Mouse (Mus musculus): ENCODE measurements around the gene Fam53b. TPM values are rescaled to one million over a fixed set of nuclear protein-coding genes. Genes with fewer than 3 reads are reported as not detected.
A peak's percentile ranks its signal among the peaks of the same experiment; 100 is the strongest.

The Fam53b gene
- polyA plus RNA-seq, 1 experiment from 2014 or later: 31.2 TPM

DNA sequence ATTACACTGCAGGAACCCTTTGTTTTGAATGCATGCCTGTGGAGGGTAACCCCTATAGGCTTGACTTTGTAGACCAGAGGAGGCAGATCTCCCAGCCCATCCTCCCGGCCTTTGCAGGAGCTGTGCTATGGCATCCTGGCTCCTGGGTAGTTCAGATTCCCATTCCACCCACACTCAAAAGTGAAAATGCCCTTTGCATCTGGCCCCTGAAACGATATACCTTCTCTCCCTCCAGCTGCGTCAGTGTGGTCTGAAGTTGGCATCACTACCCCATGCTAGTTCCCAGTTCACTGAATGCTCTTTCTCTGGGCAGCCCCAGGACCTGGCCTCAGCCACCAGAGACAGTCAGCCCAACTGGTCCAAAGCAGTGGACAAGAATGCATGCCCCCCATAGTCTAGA, 111.7 kb downstream of the Fam53b start:
- H3K4me1 ChIP-seq (ENCODE audit: insufficient read depth, low read depth, low read length): peaks cover 9% of the 10 kb centered on the region; the same call in 1 of the 2 replicates
- H3K36me3 ChIP-seq (ENCODE audit: insufficient read depth, low read length): no peaks in the 10 kb centered on the region
- H3K4me2 ChIP-seq (replicated peaks; ENCODE audit: low read depth, low read length): no peak overlapping the region
- H3K4me3 ChIP-seq (ENCODE audit: low read depth, low read length): no peak overlapping the region
- H3K9ac ChIP-seq (replicated peaks; ENCODE audit: low read depth): no peak overlapping the region
- TF ChIP-seq EP300 (IDR thresholded peaks at IDR 0.05): no peak
- no peak for TF ChIP-seq CTCF (IDR thresholded peaks at IDR 0.05)
- ATAC-seq: no peak
- WGBS: 86% methylated on average over 3 of the region's 3 CpGs
- no peaks in the 10 kb centered on the region for H3K9me3 ChIP-seq (ENCODE audit: low read length)
- no peak for DNase-seq (ENCODE audit: low spot score)
- H3K27me3 ChIP-seq (replicated peaks; ENCODE audit: insufficient read depth, low read length): no peaks in the 10 kb centered on the region
- H3K27ac ChIP-seq (ENCODE audit: low read length): no peak overlapping the region; the same call in 1 of the 2 replicates

DNA sequence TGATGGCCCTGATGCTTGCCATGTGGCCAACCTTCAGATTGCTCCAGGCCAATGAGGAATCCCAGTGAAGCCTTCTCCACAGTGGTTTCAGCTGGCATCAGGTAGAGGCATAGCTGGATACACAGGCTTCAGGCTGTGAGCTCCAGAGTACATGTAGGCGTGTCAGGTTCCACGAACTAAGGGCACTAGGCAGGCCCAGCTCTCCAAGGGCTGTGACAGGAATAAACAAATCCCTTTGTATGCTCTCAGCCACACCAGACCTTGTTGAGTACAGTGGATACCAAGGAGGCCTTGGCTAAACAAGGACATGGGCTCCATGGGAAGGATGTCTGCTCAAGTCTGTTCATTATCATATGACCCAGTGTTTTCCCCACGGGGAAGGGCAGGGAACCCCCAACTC, 112.3 kb downstream of the Fam53b start:
- Histone ChIP-seq H3K36me3 (ENCODE audit: insufficient read depth, low read length) (no peaks in the 10 kb centered on the region), H3K4me3 (ENCODE audit: low read depth, low read length) (no peak overlapping the region), H3K27me3 (replicated peaks; ENCODE audit: insufficient read depth, low read length) (no peaks in the 10 kb centered on the region), H3K4me1 (ENCODE audit: insufficient read depth, low read depth, low read length) (peaks cover 9% of the 10 kb centered on the region; the same call in 1 of the 2 replicates), H3K4me2 (replicated peaks; ENCODE audit: low read depth, low read length) (no peak overlapping the region), H3K9ac (replicated peaks; ENCODE audit: low read depth) (no peak overlapping the region), H3K9me3 (ENCODE audit: low read length) (no peaks in the 10 kb centered on the region), H3K27ac (ENCODE audit: low read length) (no peak overlapping the region; the same call in 1 of the 2 replicates)
- DNase-seq (ENCODE audit: low spot score): peak; percentile 66
- WGBS: 37% methylated on average over 3 of the region's 3 CpGs
- 0 out of 2 replicates have a peak, but pooled peaks have one; percentile 24 for TF ChIP-seq EP300 (IDR thresholded peaks at IDR 0.05)
- TF ChIP-seq CTCF (IDR thresholded peaks at IDR 0.05): no peak
- ATAC-seq: peak; percentile 70

DNA sequence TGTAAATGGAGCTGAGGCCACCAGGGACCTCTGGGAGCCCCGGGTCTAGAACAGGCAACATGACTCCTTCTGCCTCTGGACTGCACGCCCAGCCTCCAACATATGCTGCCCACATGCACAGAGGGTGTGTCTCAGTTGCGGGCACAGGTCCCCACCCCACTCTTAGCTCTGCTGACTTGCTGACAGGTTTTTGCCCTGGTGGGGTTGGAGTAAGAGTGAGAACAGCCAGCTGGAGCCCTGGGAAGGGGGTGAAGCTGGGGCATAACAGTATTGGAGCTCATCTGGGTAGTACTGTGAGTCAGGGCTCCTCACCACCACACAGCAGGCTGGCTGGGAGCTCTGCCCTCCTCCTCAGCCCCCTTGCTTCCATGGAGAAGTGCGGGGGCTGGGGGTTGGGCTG, 113.6 kb downstream of the Fam53b start:
- Histone ChIP-seq H3K36me3 (ENCODE audit: insufficient read depth, low read length) (no peaks in the 10 kb centered on the region), H3K4me3 (ENCODE audit: low read depth, low read length) (no peak overlapping the region), H3K9ac (replicated peaks; ENCODE audit: low read depth) (no peak overlapping the region), H3K27me3 (replicated peaks; ENCODE audit: insufficient read depth, low read length) (no peaks in the 10 kb centered on the region), H3K27ac (ENCODE audit: low read length) (no peak overlapping the region), H3K4me1 (ENCODE audit: insufficient read depth, low read depth, low read length) (peaks cover 9% of the 10 kb centered on the region; the same call in 1 of the 2 replicates), H3K4me2 (replicated peaks; ENCODE audit: low read depth, low read length) (no peak overlapping the region), H3K9me3 (ENCODE audit: low read length) (no peaks in the 10 kb centered on the region)
- WGBS: 78% methylated on average over 4 of the region's 4 CpGs
- DNase-seq (ENCODE audit: low spot score) (no peak), ATAC-seq (0 out of 2 replicates have a peak, but pooled peaks have one; percentile 9)
- TF ChIP-seq CTCF (IDR thresholded peaks at IDR 0.05) (no peak), EP300 (IDR thresholded peaks at IDR 0.05) (no peak)

DNA sequence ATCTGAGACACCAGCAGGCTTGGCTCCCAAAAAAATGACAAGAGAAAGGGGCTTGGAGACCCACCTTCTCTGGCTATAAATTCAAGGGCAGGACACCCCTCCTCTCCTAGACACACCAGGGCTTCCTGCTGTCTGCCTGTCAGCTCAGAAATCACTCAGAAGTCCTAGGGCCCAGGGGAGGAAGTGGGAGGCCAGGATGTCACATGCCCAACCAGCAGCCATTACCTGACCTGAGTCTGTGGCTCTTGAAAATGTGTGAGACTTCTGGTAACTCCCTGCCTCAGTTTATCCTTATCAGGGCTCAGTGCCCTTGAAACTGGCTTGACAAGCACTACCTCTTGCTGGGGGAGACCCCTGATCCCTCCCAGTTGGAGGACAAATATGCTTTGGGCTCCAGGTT, 114.0 kb downstream of the Fam53b start:
- H3K27ac ChIP-seq (ENCODE audit: low read length): no peak overlapping the region
- no peak for ATAC-seq
- H3K4me3 ChIP-seq (ENCODE audit: low read depth, low read length): no peak overlapping the region

DNA sequence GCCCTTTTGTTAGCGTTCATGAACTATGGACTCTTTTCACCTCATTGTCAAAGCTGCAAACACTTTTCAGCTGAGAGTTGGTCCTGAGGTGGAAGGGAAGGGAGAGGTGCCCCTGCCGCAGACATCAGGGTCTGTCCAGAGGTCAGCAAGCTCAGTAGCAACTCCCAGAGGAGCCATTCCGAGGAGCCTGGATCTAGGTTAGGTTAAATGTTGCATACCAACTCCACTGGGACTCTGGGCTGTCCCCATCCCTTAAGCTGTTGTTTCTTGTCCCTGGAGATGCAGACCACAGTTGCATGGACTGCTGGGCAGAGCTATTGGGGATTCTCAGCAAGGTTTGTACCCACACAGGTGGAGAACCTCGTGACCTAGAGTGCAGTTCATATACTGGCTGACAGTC, 114.5 kb downstream of the Fam53b start:
- DNase-seq (ENCODE audit: low spot score): no peak
- H3K27me3 ChIP-seq (replicated peaks; ENCODE audit: insufficient read depth, low read length): no peaks in the 10 kb centered on the region
- no peak overlapping the region for H3K27ac ChIP-seq (ENCODE audit: low read length)
- H3K36me3 ChIP-seq (ENCODE audit: insufficient read depth, low read length): no peaks in the 10 kb centered on the region
- H3K4me1 ChIP-seq (ENCODE audit: insufficient read depth, low read depth, low read length): peaks cover 9% of the 10 kb centered on the region; the same call in 1 of the 2 replicates
- TF ChIP-seq EP300 (IDR thresholded peaks at IDR 0.05): no peak
- TF ChIP-seq CTCF (IDR thresholded peaks at IDR 0.05): no peak
- no peak overlapping the region for H3K4me3 ChIP-seq (ENCODE audit: low read depth, low read length)
- H3K9me3 ChIP-seq (ENCODE audit: low read length): no peaks in the 10 kb centered on the region
- no peak for ATAC-seq
- no peak overlapping the region for H3K9ac ChIP-seq (replicated peaks; ENCODE audit: low read depth)
- no peak overlapping the region for H3K4me2 ChIP-seq (replicated peaks; ENCODE audit: low read depth, low read length)
- WGBS: 70% methylated on average over 4 of the region's 4 CpGs

More for the DNA sequence above, 114.0 kb downstream of the Fam53b start:
- no peak for DNase-seq (ENCODE audit: low spot score)
- Histone ChIP-seq H3K4me1 (ENCODE audit: insufficient read depth, low read depth, low read length) (peaks cover 9% of the 10 kb centered on the region; the same call in 1 of the 2 replicates), H3K27me3 (replicated peaks; ENCODE audit: insufficient read depth, low read length) (no peaks in the 10 kb centered on the region), H3K9ac (replicated peaks; ENCODE audit: low read depth) (no peak overlapping the region), H3K36me3 (ENCODE audit: insufficient read depth, low read length) (no peaks in the 10 kb centered on the region), H3K4me2 (replicated peaks; ENCODE audit: low read depth, low read length) (no peak overlapping the region), H3K9me3 (ENCODE audit: low read length) (no peaks in the 10 kb centered on the region)
- TF ChIP-seq EP300 (IDR thresholded peaks at IDR 0.05) (no peak), CTCF (IDR thresholded peaks at IDR 0.05) (no peak)

DNA sequence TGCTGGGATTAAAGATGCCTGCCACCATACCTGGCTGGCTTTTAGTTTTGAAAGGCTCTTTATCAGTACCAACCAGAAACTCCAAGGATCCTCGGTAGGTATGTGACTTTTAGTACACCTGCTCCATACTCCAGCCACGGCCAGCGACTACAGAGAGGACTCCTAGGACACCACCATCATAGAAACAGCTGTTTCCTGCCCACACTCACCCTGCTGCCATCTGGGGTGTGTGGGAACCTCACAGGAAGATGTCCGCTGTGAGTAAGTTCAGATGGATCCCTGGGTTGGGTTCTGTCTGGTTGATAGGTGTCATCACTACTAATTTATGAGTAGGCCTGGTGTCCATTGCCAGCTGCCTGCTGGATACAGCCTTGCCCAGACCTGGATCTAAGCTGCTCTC, 114.9 kb downstream of the Fam53b start:
- H3K4me1 ChIP-seq (ENCODE audit: insufficient read depth, low read depth, low read length): peaks cover 9% of the 10 kb centered on the region; the same call in 1 of the 2 replicates
- no peaks in the 10 kb centered on the region for H3K9me3 ChIP-seq (ENCODE audit: low read length)
- H3K36me3 ChIP-seq (ENCODE audit: insufficient read depth, low read length): no peaks in the 10 kb centered on the region
- no peak overlapping the region for H3K27ac ChIP-seq (ENCODE audit: low read length)
- 63% methylated on average over 4 of the region's 4 CpGs for WGBS
- ATAC-seq (no peak), DNase-seq (ENCODE audit: low spot score) (no peak)
- no peak overlapping the region for H3K9ac ChIP-seq (replicated peaks; ENCODE audit: low read depth)
- no peak overlapping the region for H3K4me2 ChIP-seq (replicated peaks; ENCODE audit: low read depth, low read length)
- TF ChIP-seq EP300 (IDR thresholded peaks at IDR 0.05): no peak
- TF ChIP-seq CTCF (IDR thresholded peaks at IDR 0.05): no peak
- H3K4me3 ChIP-seq (ENCODE audit: low read depth, low read length): no peak overlapping the region
- H3K27me3 ChIP-seq (replicated peaks; ENCODE audit: insufficient read depth, low read length): no peaks in the 10 kb centered on the region

Measured in lung, postnatal 0 days (tissue).